Mouse (Mus musculus): ENCODE results near the gene Scd2.
"Not testable (repeated sequence)": the region's sequence is repeated elsewhere in the genome, so short reads cannot be mapped to it uniquely, and the experiment has no call there.

Scd2 gene

DNA sequence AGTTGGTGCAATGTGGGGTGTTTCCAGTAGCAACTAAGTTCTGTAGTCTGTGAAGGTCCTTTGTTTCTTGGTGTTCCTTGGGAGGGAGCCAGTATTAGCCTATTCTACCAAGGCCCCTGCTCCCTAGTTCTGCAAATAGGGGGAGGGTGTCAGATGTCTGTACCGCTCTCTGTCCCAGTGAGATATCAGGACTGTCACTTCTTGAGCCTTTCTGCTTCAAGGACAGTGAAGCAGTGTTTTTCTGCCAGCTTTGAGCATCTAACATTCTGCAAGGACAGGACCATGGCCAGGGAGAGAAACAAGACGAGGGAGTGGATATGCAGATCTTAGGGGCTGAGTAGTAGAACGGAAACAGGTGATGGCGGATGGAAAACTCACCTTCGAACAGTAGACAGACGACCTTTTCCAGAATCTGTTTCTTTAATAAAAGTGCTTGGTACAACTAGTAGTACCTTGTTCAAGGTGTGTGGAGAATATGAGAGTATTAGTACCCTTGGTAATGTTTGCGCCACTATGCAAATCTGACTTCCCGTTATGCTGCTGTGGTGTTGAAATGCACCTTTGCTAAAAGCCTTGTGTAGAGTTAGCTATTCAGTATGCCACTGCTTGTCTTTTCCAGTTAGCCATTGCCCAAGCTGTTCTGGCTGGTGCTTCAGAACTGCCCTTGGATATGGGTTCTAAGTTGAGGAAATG is 3.7 kb downstream of the Scd2 start:
- no peak for DNase-seq (ENCODE audit: low spot score in 2 of 2)

DNA sequence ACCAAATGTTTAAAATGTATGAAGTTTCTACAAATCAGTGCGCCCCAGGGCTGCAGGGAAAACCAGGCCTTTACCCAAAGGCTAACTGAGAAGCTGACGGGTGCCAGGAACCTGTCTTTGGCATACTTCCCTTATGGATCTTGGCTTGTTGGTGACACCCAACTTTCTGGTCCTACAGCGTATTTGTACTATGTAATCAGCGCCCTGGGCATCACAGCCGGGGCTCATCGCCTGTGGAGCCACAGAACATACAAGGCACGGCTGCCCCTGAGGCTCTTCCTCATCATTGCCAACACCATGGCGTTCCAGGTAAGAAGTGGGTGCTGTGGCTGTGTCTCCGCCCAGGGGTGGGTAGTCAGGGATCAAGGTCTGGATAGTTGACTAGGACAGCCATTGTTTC is 4.4 kb downstream of the Scd2 start:
- DNase-seq (ENCODE audit: low spot score in 2 of 2), result no peak

DNA sequence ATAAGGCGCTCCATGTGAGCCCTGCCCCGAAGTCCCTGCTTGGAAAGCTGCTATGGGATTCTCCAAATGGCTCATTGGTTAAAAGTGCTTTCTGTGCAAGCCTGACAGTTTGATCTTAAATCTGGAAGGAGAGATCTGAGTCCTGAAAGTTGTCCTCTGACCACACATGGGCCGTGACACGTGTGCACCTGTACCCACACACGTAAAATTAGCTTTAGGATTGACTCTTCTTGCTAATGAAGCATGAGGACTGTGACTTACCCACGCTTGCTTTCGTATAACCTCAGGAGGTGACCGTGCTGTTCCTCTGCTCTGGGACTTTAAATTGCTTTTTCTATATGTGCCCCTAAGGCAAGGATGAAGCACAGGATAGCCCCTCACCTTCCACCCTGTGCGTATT is 5.6 kb downstream of the Scd2 start:
- DNase-seq (ENCODE audit: low spot score in 2 of 2), result no peak

DNA sequence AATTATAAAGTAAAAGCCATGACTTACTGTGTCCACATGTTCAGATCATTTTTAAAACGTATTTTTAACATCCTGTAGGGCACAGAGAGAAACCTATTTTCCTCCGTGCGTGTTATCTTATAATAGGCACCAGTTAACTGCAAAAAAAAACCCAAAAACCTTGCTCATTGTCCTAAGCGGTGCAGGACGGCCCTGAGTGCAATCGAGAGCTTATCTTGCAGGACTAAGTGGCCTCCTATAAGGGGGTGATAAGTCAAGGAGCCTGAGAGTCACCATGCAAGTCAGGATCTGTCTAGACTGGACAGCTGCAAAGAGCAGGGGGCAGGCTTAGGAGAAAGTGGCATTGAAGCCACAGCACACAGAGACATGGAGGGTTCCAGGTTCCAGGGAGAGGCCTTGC is 6.4 kb downstream of the Scd2 start:
- DNase-seq (ENCODE audit: low spot score in 2 of 2), result no peak

DNA sequence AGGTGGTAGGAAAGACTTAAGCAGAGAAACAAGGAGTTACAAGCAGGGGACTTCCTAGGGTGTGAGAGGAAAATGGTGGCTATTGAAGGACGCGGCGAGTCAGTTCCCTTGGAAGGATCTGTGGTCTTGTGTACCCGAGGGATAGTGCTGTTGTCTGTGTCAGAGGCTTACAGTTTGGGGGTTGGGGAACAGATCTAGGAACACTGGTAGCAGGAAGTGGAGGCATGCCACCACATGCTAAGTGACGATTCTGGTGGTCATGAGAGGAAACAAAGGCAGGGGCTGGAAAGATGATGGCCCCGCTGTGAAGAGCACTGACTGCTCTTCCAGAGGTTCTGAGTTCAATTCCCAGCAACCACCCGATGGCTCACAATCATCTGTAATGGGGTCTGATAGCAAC is 7.0 kb downstream of the Scd2 start:
- no peak for DNase-seq (ENCODE audit: low spot score in 2 of 2)

DNA sequence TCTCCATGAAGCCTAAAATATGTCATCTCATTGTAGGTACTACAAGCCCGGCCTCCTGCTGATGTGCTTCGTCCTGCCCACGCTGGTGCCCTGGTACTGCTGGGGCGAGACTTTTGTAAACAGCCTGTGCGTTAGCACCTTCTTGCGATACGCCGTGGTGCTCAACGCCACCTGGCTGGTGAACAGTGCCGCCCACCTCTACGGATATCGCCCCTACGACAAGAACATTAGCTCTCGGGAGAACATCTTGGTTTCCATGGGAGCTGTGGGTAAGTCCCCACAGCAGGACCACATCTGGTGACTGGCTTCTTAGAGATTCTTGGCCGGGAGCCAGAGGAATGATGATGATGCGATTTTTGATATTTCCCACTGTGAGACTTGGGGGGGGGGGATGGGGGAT is 7.7 kb downstream of the Scd2 start:
- peak in 1 of 2 experiments; percentile 53 for DNase-seq (ENCODE audit: low spot score in 2 of 2)

DNA sequence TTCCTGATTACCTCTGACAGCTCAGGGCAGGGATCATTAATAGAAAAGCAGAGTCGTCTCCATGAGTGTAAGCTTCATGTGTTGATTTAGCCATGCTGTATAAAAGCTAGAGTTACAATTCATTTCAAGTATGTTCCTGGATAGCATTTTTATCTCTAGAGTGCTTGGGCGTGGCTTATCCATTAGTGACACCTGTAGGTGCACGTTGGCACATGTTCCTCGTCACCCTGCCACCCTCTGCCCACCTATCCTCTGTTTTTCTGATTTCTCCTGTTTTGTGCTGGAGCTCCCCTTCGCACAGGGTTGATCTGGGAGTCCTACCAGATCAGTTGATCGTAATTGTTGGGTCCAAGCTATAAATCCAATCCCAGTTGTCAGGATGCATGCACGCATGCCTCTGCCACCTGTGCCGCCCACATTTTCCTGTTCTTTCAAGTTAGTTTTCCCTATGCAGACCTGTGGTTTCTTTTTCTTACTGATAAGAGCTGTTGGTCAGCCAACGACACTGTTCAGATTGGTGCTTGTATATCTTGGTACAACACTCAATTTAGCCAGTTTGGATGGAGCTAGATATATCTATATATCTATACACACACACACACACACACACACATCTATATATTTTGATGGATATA is 8.3 kb downstream of the Scd2 start:
- no peak for DNase-seq (ENCODE audit: low spot score in 2 of 2)

DNA sequence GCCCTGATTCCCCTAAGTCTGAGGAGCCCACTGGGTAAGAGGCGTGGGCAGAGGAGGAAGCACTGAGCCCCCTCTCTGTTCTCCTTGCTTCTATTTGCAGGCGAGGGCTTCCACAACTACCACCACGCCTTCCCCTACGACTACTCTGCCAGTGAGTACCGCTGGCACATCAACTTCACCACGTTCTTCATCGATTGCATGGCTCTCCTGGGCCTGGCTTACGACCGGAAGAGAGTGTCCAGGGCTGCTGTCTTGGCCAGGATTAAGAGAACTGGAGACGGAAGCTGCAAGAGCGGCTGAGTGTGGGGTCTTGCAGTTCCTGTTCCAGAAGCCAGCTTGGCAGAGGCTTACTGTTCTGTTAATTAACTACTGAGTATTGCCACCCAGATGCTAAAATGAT is 9.4 kb downstream of the Scd2 start:
- DNase-seq (ENCODE audit: low spot score in 2 of 2), result no peak

DNA sequence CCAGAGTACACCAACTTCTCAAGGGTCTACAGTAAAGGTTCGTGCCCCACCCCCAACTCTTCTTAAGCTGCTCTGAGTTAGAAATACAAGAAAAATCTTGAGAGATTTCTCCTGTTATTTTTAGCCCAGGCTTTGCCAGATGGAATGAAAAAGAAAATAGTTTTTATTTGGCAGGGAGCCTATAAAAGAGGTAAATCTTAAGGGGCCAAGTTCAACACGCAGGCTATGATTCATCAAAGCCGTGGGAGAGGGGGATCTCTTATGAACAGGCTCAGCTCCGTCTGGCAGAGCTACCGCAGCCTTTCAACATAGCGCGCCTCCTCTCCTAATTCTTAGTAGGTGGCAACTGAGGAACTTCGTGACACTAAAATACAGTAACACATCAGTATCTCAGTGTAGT is 10.0 kb downstream of the Scd2 start:
- DNase-seq (ENCODE audit: low spot score in 2 of 2), result peak in 1 of 2 experiments; percentile 73

DNA sequence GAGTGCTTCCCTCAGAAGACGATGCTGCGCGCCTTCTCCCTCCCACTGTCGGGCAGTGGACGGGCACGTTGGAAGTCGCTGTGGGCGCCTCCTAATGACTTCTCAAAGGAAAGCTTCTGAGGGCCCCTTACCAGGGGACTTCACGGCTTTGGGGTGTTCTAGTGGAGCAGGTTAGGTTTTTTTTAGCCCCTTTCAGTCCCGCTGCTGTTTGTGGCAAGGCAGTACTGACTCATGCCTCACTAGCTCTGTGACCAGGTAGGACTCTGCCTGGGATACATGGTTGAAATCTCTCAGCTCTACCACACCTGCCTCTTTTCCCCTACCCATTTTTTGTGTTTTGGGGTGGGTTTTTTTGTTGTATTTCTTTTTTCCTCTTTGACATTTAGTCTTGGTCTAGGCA is 10.9 kb downstream of the Scd2 start:
- no peak for DNase-seq (ENCODE audit: low spot score in 2 of 2)

DNA sequence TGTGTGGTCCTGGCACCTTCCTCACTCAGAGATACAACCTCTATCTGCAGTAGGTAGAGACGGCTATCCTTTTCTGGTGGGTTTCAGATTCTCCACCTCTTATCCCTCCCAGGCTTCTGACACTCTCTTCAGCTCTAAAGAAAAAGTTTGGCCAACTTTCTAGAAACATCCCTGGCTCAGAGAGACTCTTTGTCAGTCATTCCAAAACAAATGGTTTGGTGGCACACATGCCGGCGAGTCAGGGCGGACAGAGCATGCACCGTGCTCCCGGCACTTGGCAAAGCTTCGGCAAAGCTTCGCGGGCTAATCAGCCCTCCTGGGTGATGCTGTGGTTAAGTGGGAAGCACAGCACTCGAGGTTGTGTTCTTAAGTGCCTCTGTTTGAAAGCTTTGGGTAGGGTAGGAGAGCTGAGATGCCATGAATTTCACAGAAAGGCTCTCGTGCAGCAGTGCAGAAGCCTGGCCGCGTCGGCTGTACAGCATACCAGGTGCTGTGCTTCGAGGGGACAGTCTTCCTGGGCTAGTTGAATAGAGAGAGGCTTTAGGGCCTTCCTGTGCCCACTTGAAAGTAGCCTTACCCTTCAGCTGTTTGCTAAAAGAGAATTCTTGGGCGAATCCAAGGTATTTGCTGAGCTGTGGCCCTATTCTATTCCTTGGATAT is 11.5 kb downstream of the Scd2 start:
- no peak for DNase-seq (ENCODE audit: low spot score in 2 of 2)

DNA sequence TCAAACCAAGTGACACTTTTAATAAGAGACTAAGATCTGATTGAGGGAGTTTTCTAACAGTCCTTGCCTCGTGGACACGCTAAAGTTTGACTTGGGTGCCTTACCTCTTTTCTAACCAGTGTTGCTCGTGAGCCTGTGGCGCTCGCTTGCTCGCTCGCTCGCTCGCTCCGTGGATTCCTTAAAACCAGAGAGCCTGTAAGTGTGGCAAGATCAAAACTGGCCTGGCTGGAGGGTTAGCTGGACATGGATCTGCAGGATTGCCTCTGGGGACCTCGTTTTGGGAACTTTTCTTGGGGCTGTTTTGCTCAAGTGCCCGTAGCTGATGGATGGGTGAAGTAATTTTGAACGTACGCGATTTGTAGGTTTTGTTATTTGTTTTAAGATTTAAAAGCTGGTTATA is 12.2 kb downstream of the Scd2 start:
- DNase-seq (ENCODE audit: low spot score in 2 of 2), result no peak

DNA sequence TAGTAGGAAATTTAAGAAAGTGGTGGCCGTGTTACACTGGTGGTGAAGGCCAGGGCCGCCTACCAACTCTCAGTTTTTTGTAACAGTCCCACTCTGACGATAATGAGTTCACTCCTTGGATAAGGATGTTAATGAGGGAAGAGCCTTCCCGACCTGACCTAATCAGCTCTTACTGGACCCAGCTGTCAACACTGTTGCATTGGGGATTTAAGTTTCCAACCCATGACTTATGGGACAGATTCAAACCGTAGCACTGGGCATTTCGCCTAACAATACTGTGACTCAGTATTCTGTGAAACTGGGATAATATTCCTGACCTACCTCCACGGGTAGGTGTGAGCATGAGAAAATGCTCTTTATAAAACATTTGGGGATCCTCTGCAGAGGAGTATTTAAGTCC is 12.7 kb downstream of the Scd2 start:
- no peak for DNase-seq (ENCODE audit: low spot score in 2 of 2)

DNA sequence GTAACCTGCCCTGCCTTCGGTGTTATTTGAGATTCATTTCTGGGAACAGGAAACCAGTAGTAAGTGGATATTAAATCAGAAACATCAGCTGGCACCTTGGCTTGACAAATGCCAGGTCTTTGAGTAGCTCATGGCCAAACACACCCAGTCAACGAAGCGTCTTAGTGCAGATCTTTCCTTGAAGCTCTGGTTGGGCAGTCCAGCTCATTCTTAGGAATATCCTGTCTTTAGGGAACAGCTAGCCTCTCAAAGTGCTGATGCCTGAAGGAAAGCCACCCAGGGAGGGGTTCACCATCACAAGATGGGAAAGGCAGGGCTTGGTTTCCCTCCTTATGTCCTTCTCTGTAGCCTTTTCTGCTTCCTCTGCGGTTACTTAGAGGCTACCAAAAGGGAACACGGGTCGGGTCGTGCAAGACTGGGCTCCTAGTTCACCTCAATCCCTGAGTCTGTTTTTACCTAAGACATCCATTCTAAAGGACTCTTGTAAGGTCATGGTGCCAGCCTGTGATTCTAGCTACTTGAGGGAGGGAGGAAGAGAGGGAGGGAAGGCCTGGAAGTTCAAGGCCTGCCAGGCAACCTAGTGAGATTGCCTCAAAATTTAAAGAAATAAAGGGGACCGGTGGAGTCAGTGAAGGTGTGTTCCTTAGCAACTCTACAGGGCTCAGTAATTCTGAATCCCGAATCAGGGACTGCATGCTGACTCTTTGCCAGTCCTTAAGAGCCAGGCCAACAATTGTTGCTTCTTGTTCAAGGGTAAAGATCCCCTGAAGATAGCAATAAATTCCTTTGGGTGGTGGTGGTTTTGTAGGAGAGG is 13.8 kb downstream of the Scd2 start:
- no peak for DNase-seq (ENCODE audit: low spot score in 2 of 2)

DNA sequence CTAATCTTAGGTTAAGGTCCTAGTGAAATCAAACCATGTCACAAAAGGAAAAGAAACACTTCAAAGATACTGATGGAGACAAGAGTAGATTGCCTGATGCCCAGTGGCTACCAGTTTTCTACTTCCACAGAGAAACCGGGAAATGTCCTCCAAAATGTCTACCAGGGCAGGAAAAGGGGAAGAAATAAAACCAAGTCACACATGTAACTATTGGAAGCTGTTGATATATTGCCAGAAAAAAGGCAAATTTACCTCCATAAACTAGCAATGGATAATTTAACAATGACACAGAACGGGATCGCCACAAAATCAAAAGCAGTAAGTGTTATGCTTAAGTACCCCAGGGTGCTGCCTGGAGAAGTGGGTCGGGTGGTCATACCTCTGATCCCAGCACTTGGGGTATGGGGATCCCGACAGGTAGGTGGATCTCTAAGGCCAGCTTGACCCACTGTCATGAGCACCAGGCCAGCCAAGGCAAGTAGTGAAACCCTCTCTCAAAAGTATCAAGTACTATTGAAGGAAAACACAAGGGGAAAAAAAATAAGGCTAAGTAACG is 14.5 kb downstream of the Scd2 start:
- no peak for DNase-seq (ENCODE audit: low spot score in 2 of 2)

DNA sequence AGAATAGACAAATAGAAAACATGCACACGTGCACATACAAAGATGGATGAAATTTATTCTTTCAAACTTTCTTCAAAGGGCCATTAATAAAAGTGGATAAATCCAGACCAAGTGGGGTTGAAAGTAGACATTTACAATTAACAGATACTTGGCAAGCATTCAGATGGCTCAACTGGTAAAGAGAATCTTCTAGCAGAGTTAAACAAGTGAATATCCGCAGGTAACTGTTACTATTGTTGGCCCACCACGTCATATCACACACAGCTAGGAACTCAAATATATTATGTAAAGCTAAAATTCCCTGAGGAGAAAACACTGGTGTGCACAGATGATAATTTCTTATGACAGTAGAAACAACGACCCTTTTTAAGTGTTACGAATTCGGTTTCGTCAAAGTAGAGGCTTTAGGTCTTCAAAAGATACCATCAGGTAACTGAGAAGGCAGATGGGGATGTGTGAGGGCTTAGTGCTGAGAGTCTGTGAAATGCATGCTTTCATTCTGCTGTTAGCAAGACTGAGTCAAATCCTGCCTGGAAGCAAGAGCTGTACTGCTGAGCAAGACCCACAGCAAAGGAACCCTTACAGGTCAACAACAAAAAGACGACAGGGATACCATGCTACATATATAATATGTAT is 15.3 kb downstream of the Scd2 start:
- no peak for DNase-seq (ENCODE audit: low spot score in 2 of 2)

DNA sequence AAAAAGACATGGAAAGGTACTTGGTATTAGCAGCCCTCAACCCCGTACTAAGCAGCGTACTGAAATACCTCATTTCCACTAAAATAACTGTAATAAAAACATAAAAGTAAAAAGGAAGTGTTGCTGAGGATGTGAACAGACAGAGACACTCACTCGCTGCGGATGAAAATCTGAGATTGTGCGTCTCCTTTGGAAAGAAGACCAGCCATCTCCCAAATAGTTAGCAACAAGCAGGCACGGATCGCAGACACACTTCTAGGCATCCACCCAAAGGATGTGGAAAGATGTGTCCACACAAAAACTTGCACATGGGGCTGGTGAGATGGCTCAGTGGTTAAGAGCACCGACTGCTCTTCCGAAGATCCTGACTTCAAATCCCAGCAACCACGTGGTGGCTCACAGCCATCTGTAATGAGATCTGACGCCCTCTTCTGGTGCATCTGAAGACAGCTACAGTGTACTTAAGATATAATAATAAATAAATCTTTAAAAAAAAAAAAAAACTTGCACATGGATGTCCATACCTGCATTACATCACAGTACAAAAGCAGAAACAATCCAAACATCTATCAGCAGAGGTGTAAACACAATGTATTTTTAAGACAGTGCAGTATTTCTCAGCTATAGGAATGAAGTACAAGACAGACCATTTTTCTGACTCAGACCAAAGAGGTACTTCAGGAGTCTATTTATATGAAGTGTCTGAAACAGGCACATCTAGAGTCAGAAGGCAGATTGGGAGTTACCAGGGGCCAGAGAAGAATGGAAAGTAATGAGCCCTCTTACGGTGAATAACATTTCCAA is 16.1 kb downstream of the Scd2 start:
- DNase-seq (ENCODE audit: low spot score in 2 of 2), result no peak

DNA sequence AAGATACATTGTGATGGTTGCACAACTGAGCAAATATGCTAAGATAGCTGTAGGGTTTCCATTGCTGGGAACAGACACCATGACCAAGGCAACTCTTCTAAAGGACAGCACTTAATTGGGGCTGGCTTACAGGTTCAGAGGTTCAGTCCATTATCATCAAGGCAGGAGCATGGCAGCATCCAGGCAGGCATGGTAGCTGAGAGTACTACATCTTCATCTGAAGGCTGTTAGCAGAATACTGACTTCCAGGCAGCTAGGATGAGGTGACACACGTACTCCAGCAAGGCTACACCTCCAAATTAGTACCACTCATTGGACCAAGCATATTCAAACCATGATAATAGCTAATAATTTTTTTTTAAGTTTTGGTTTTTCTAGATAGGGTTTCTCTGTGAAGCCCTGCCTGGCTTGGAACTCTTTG is 16.7 kb downstream of the Scd2 start:
- DNase-seq (ENCODE audit: low spot score in 2 of 2), result not testable (repeated sequence)

DNA sequence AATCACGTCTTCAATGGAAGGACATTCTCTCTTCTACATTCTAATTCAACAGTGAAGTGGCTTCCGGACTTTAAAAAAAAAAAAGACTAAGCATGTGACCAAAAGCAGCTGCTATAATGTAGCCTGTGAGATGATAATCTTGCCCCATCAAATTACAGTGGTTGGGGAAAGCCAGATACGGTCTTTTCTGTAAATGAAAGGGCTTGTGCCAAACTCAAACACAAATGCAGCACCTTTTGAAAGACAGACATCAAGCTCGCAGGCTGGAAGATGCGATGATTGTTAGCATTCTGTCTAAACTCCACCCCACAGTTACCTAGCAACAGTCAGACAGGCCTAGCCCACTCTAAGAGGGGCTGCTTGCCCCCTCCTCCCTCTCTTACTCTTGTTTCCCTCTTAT is 17.3 kb downstream of the Scd2 start:
- no peak for DNase-seq (ENCODE audit: low spot score in 2 of 2)

DNA sequence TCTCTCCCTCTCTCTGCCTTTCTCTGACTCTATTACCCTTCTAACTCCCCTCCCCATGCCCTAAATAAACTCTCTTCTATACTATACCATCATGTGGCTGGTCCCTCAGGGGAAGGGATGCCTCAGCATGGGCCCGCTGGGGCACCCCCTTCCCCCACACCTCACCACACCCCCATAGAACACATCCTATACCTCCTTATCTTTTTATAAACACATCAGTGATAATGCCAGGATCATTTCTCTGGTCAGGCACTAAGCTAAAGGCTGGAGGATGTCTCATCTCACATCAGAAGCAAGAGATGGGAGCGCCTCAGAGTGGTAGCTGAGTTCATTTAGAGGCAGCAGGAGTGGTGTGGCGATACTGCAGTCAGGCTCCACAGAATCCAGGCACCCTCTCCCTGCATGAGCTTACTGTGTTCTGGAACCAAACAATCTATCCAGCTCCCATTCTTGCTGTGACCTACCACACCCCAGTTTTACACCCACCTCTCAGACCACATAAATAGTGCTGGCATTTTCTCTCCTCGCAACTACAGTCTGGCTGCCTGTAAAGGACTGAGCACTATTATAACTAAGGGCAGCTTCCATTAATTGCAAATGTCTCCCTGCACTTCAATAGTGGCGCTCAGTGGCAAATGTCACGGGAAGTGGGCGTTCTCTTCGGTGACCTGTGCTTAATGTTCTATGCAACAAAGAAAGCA is 18.0 kb downstream of the Scd2 start:
- DNase-seq (ENCODE audit: low spot score in 2 of 2), result no peak

All from left cerebral cortex, adult 9 months (tissue).